Mouse (Mus musculus): Measurements from ENCODE around the gene Sytl1.

Gene Sytl1

DNA sequence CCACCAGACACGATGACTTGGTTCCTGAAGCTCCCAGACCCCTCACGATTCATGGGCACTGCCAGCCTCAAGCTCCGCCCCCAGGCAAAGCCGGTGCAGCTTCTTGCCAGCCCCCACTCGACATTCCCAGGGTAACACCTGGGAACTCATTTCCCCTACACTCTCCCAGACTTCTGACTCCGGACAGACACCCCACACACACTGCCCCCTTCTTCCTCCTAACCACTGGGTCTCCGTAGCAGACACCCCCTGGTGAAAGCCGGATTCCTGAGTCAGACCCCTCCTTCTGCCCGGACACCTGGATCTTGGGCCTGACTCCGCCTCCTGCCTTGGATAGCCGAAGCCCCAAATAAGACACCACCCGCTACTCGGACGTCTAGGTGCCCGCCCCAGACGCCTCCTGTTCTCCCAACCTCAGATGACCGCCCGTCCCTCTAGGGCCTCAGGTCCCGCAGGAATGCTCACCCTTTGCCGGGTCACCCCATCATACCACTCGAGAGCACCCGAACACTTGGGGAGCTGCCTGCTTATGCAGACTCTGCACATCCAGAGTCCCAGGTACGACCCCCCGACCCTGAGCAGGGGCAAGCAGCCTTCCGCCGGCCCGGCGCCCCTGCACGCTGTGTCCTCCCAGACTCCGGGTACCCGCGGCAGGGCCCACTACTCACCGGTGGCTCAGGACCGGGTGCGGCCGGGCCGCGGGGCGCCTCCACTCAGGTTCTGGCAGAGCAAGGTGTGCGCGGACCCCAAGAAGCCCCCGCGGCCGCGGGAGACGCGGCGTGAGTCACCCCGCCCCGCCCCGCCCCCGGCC is 51.0 kb downstream of the Sytl1 start, which contains the start of the genes Cd164l2 and Gpr3:
TSS of gene Cd164l2 (plus strand) at position 381 of the 811 bp plus-strand sequence.
TSS of gene Gpr3 (minus strand) at position 786 of the 811 bp plus-strand sequence.
- no peak for DNase-seq (ENCODE audit: low spot score)

DNA sequence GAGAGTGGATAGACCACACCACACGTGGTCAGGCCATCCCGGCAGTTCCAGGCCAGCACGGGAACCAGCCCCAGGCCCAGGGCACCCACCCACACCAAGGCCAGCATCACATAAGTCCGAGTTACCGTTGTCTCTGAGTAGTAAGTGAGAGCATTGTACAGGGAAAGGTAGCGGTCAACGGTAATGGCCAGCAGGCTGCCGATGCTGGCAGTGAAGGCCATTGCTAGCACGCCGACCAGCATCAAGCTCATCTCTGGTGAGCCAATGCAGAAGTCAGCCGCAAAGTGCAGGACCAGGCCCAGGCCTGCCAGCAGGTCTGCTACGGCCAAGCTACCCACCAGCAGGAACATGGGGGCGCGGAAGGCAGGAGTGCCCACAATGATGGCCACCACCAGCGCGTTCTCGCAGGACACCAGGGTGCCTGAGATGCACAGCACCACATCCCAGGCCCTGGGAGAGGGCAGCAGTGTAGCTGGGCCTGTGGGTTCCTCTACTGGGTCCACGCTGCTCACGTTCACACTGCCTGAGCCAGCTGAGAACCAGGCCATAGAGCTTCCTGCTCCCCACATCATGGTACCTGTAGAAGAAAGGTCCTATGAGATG is 52.0 kb downstream of the Sytl1 start:
- DNase-seq (ENCODE audit: low spot score), result no peak

DNA sequence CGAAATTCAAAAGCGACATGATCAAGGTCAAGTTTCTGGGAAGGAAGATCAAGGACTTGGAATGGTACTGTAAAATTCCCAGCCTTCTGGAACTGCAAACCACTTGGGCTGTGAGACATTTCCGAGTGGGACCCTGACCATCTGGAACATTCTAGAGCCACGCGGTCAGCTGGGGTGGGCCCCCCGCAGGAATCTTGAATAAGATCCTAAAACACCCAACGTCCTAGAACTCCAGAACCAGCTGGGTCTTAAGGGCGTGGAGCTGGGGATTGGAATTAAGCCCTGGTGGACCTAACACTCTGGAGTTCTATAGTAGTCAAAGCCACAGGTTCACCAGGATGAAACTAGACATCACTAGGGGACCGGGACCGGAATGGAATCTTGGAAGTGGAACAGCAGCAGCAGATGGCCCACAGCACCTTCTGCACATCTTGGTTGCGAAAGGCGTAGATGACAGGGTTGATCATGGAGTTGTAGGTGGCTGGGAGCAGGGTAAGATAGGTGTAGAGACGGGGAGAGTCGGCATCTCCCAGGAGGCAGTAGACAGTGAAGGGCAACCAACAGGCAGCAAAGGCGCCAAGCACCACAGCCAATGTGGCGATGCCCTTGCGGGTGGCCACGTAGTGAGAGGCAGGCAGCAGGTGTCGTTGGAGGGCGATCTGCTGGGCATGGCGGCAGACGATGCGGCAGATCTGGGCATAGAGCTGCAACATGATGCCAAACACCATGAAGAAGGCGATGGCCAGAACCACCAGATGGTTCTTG is 52.7 kb downstream of the Sytl1 start:
- DNase-seq (ENCODE audit: low spot score), result no peak

DNA sequence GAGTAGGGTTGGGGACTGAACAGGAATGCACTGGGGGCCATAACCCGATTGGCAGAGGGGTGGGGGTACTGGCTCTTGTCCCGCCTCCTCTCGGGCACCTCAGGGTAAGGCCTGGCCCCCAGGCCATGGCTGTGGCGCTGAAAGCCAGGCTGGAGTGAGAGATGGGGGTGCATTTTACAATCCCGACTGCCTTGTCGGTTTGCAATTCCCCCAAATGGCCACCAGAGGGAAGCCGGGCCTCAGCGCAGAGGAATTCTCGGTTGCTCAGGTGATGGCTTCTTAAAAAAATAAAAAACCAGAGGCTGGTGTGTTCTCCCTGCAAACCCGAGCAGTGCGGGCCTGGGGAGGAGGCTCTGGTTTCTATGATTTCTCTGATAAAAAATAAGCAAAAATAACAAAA is 53.5 kb downstream of the Sytl1 start:
- peak; percentile 52 for DNase-seq (ENCODE audit: low spot score)

DNA sequence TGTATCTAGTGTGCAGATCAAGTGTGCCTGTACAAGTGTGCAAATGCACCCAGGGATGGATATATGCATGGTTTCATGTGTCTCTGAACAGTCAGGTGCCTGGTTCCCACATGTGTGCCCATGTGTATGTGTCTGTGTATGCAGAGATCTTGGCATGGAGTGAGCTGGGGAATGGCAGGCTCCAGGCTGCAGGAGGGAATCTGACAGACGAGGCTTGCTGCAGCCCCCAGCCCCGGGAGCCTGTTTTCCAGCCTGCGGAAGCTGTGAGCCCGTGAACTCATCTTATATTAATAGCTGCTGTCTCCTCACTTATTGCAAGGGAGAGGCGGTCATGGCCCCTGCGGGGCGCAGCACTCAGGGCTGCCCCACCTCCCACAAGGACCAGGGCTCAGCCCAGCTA is 58.5 kb downstream of the Sytl1 start:
- DNase-seq (ENCODE audit: low spot score), result no peak

DNA sequence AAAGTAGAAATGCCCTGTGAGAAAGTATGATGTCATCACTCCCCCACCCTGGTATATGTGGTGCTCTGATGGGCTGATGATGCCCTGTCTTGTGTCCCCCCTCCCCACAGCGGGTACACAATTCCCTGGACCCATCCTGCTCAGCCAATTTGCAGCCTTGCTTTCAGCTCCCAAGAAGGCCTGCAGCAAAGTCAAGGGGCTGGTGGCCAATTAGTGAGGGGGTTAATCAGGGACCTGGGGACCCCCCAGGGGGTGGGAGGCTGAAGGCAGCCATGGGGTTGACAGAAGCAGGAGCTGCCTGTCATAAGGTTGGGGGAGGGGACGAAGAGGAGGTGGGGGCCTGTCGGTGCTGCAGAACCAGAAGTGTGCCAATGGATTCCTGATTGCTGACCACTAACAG is 59.3 kb downstream of the Sytl1 start:
- DNase-seq (ENCODE audit: low spot score), result no peak

Measured in urinary bladder, postnatal 14 days (tissue).